8 mouse cellular contexts compared by ENCODE assay signal in genomic region chr4:63410583-63410934, GRCm38 (mm10). TPM values are rescaled to one million over a fixed set of nuclear protein-coding genes. Genes with fewer than 3 reads are reported as not detected.
A peak's percentile ranks its signal among the peaks of the same experiment; 100 is the strongest.
DNase-seq lines count a peak whose midpoint lies in the region; ATAC-seq lines count a peak whose summit lies in the region.

No protein-coding gene starts in this region.

- peak overlapping the region; percentile 66 for H3K4me3 ChIP-seq in brown adipose tissue, adult 24 weeks (ENCODE audit: insufficient read depth, low read depth, low read length)
- peak overlapping the region; percentile 58 for H3K4me3 ChIP-seq in heart, embryonic 11.5 days (ENCODE audit: low read depth, low read length)
- peak overlapping the region; percentile 67 for H3K4me3 ChIP-seq in kidney, embryonic 16.5 days (ENCODE audit: low read length)

- no peaks in the 10 kb centered on the region for H3K36me3 ChIP-seq in heart, embryonic 11.5 days (ENCODE audit: control insufficient read depth, insufficient read depth, low read length)
- H3K36me3 ChIP-seq in kidney, embryonic 16.5 days (ENCODE audit: insufficient read depth, low read length): 0 out of 2 replicates have a peak, but pooled peaks cover 4% of the 10 kb centered on the region

- DNase-seq in CD4-positive, CD25-positive, alpha-beta regulatory T cell, adult 2 months (ENCODE audit: low read depth, low spot score): peak; percentile 97
- peak; percentile 94 for DNase-seq in liver
- peak; percentile 73 to 85 for DNase-seq in monocyte, adult 2 months (ENCODE audit: low read depth in 1 of 2, low spot score in 2 of 2)
- DNase-seq in spleen, postnatal 14 days (ENCODE audit: low spot score in 2 of 2): peak; percentile 88 to 90

- H3K9ac ChIP-seq in heart, embryonic 11.5 days (ENCODE audit: low read depth, low read length): peak overlapping the region; percentile 48
- peak overlapping the region; percentile 67 for H3K9ac ChIP-seq in kidney, embryonic 16.5 days (replicated peaks; ENCODE audit: low read length)

- no peaks in the 10 kb centered on the region for H3K4me1 ChIP-seq in brown adipose tissue, adult 24 weeks (ENCODE audit: control insufficient read depth, insufficient read depth, insufficient read length, low read length)
- H3K4me1 ChIP-seq in heart, embryonic 11.5 days (ENCODE audit: control insufficient read depth, insufficient read depth, low read length): peaks cover 8% of the 10 kb centered on the region
- H3K4me1 ChIP-seq in kidney, embryonic 16.5 days (ENCODE audit: insufficient read depth, low read length): peaks cover 23% of the 10 kb centered on the region

- no peaks in the 10 kb centered on the region; the same call in 1 of the 2 replicates for H3K27me3 ChIP-seq in heart, embryonic 11.5 days (ENCODE audit: control insufficient read depth, insufficient read depth, low read length)
- 0 out of 2 replicates have a peak, but pooled peaks cover 4% of the 10 kb centered on the region for H3K27me3 ChIP-seq in kidney, embryonic 16.5 days (ENCODE audit: insufficient read depth, low read length)

- peak; percentile 82 for ATAC-seq in erythroid progenitor cell, adult 5-6 weeks (replicated peaks; ENCODE audit: low FRiP score, poor library complexity, severe bottlenecking)
- ATAC-seq in heart, embryonic 11.5 days (replicated peaks; ENCODE audit: insufficient number of reproducible peaks, low FRiP score, low TSS enrichment): peak; percentile 85
- peak; percentile 91 for ATAC-seq in kidney, embryonic 16.5 days (ENCODE audit: low FRiP score, low TSS enrichment)

- H3K27ac ChIP-seq in brown adipose tissue, adult 24 weeks (replicated peaks; ENCODE audit: low read depth, low read length): no peak overlapping the region
- no peak overlapping the region for H3K27ac ChIP-seq in heart, embryonic 11.5 days (ENCODE audit: low read depth, low read length)
- H3K27ac ChIP-seq in kidney, embryonic 16.5 days (ENCODE audit: low read length): peak overlapping the region; percentile 33; the same call in 1 of the 2 replicates

- WGBS in heart, embryonic 11.5 days (ENCODE audit: insufficient replicate concordance): under 1% methylated on average over 19 of the region's 19 CpGs
- WGBS in kidney, embryonic 16.5 days: under 1% methylated on average over 19 of the region's 19 CpGs

- peak overlapping the region; percentile 94 for H3K4me2 ChIP-seq in heart, embryonic 11.5 days
- H3K4me2 ChIP-seq in kidney, embryonic 16.5 days (replicated peaks; ENCODE audit: low read depth, low read length): peak overlapping the region; percentile 99

- no peaks in the 10 kb centered on the region for H3K9me3 ChIP-seq in heart, embryonic 11.5 days (replicated peaks; ENCODE audit: control insufficient read depth, low read length)
- H3K9me3 ChIP-seq in kidney, embryonic 16.5 days (ENCODE audit: low read length): no peaks in the 10 kb centered on the region

RNA-seq across cellular contexts. Expression of gene Akna, which starts 7.4 kb away (rescaled TPM):
- 0.95 and 1.5 TPM in 2 replicates for polyA plus RNA-seq in brown adipose tissue, adult 24 weeks (2012; ENCODE audit: insufficient read depth, insufficient read length, missing spikeins)
- 18.7 and 26.4 TPM in 2 replicates for total RNA-seq in erythroid progenitor cell, adult 5-6 weeks (2015; ENCODE audit: low replicate concordance)
- total RNA-seq in erythroid progenitor cell, adult 5-6 weeks (2017; ENCODE audit: low replicate concordance): 12.0 and 13.1 TPM in 2 replicates
- polyA plus RNA-seq in heart, embryonic 11.5 days (2014; fragmentation: Nextera tagmentation; extraction: Ambion mirVana): 3.1 and 3.2 TPM in 2 replicates
- polyA plus RNA-seq in kidney, embryonic 16.5 days (2015; fragmentation: Nextera tagmentation; extraction: Ambion mirVana): 7.1 and 9.4 TPM in 2 replicates

RNA-seq across cellular contexts. Expression of gene Orm2, which starts 48.3 kb away (rescaled TPM):
- 1.3 TPM in 1 of 2 replicates, not detected in the other for polyA plus RNA-seq in brown adipose tissue, adult 24 weeks (2012; ENCODE audit: insufficient read depth, insufficient read length, missing spikeins)
- not detected in 2 replicates for total RNA-seq in erythroid progenitor cell, adult 5-6 weeks (2015; ENCODE audit: low replicate concordance)
- not detected in 2 replicates for total RNA-seq in erythroid progenitor cell, adult 5-6 weeks (2017; ENCODE audit: low replicate concordance)
- not detected in 2 replicates for polyA plus RNA-seq in heart, embryonic 11.5 days (2014; fragmentation: Nextera tagmentation; extraction: Ambion mirVana)
- polyA plus RNA-seq in kidney, embryonic 16.5 days (2015; fragmentation: Nextera tagmentation; extraction: Ambion mirVana): not detected in 2 replicates

RNA-seq across cellular contexts. Expression of gene Orm3, which starts 54.6 kb away (rescaled TPM):
- 24.8 and 28.9 TPM in 2 replicates for polyA plus RNA-seq in brown adipose tissue, adult 24 weeks (2012; ENCODE audit: insufficient read depth, insufficient read length, missing spikeins)
- total RNA-seq in erythroid progenitor cell, adult 5-6 weeks (2015; ENCODE audit: low replicate concordance): not detected in 2 replicates
- not detected in 2 replicates for total RNA-seq in erythroid progenitor cell, adult 5-6 weeks (2017; ENCODE audit: low replicate concordance)
- not detected in 2 replicates for polyA plus RNA-seq in heart, embryonic 11.5 days (2014; fragmentation: Nextera tagmentation; extraction: Ambion mirVana)
- polyA plus RNA-seq in kidney, embryonic 16.5 days (2015; fragmentation: Nextera tagmentation; extraction: Ambion mirVana): not detected in 2 replicates

Comparison
In these comparisons a context has a peak if more than half of its experiments do, and no peak if none do; other contexts are left out.
1. RNA of gene Orm3, which starts 54.6 kb away (polyA plus RNA-seq): 24.8 to 28.9 TPM in brown adipose tissue, adult 24 weeks; not detected in heart, embryonic 11.5 days and not detected in kidney, embryonic 16.5 days; every median in the first group is over 10 times any median in the second.
2. Peak in every context shown above with its lines, with median percentiles within 50 percentile points of each other: DNase-seq, H3K4me3 ChIP-seq and ATAC-seq.